Mouse (Mus musculus) midbrain, embryonic 12.5 days (tissue): ENCODE data around the gene Spata2l. TPM values are rescaled to one million over a fixed set of nuclear protein-coding genes. Genes with fewer than 3 reads are reported as not detected.

Experiments used
- ATAC-seq: fragments of 200-750 bp; cut with Nextera tagmentation; 2 replicates; pipeline ENCODE4 v1.8.0; 2017; ENCODE audit warnings: low read depth, moderate TSS enrichment, moderate library complexity; ENCODE audit not compliant: low FRiP score
- H3K27ac ChIP-seq: fragments of 300-500 bp; sonication (generic); replicated peaks from 2 replicates; pipeline ENCODE4 v1.5.1; 2016; ENCODE audit warnings: mild to moderate bottlenecking
- H3K27me3 ChIP-seq: fragments of 300-500 bp; sonication (generic); 2 replicates; pipeline ENCODE4 v1.6.1; 2016; ENCODE audit warnings: mild to moderate bottlenecking
- H3K36me3 ChIP-seq: fragments of 300-500 bp; sonication (generic); 2 replicates; pipeline ENCODE4 v1.6.1; 2016
- H3K4me1 ChIP-seq: fragments of 300-500 bp; sonication (generic); 2 replicates; pipeline ENCODE4 v1.6.1; 2016
- H3K4me2 ChIP-seq: fragments of 300-500 bp; sonication (generic); replicated peaks from 2 replicates; pipeline ENCODE4 v1.6.1; 2016; ENCODE audit warnings: mild to moderate bottlenecking, moderate library complexity
- H3K4me3 ChIP-seq: fragments of 300-500 bp; sonication (generic); 2 replicates; pipeline ENCODE4 v1.5.1; 2016; ENCODE audit warnings: mild to moderate bottlenecking
- H3K9ac ChIP-seq: fragments of 300-500 bp; sonication (generic); replicated peaks from 2 replicates; pipeline ENCODE4 v1.6.1; 2016; ENCODE audit warnings: mild to moderate bottlenecking, moderate library complexity
- H3K9me3 ChIP-seq: fragments of 300-500 bp; sonication (generic); 2 replicates; pipeline ENCODE4 v1.6.1; 2016; ENCODE audit warnings: mild to moderate bottlenecking
- WGBS: fragments of 180-500 bp; shearing (Covaris S2); methylation state at CpG from one replicate; pipeline ENCODE4 v1.1.7; 2016; 5-methylcytosine and 5-hydroxymethylcytosine counted together
- polyA plus RNA-seq: library from polyadenylated mRNA; unstranded; fragments of >200 nt; fragmentation: Nextera tagmentation; extraction: Ambion mirVana; gene quantifications from 2 replicates; pipeline ENCODE4 v1.2.1, GENCODE M21; 2016

The Spata2l gene
- polyA plus RNA-seq, 1 experiment from 2014 or later = 2.8 TPM

DNA sequence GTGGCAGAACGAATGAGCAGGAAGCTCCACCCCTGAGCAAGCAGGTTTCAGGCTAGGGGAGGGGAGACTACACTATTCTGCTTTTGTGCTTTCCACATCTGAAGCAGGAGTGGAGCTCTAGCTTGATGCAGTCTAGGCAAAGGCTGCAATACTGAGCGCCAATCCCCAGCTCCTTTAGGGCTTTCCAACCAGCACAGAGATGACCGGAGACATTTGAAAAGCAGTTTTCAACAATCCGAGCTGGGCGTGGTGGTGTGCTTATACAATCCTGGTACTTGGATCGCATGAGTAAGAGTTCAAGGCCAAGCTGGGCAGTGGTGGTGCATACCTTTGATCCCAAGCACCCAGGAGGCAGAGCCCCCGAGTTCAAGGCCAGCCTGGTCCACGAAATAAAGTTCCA lies 44.1 kb downstream of the Spata2l start:
- no peak overlapping the region for H3K4me2 ChIP-seq
- WGBS = 62% methylated on average over 8 of the region's 8 CpGs
- H3K4me3 ChIP-seq = no peak overlapping the region
- 0 out of 2 replicates have a peak, but pooled peaks cover 2% of the 10 kb centered on the region for H3K4me1 ChIP-seq
- ATAC-seq = no peak
- H3K9me3 ChIP-seq = no peaks in the 10 kb centered on the region
- H3K9ac ChIP-seq = no peak overlapping the region
- H3K36me3 ChIP-seq = no peaks in the 10 kb centered on the region
- no peak overlapping the region for H3K27ac ChIP-seq
- no peaks in the 10 kb centered on the region; the same call in 1 of the 2 replicates for H3K27me3 ChIP-seq

DNA sequence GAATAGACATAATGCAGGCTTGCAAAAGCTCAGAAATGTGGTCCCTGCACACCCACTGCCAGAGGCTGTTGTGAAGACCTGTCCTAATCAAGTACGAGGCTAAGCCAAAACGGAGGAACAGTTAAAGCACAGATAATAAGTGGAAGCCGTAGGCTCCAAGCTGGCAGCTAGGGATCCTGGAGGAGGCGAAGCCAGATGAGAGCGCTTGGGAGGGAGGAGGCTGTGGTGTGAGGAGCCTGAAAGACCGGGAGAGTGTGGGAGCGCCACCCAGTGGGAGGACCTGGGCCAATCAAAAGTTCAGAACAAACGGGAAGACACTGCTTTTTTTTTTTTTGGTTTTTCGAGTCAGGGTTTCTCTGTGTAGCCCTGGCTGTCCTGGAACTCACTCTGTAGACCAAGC lies 45.4 kb downstream of the Spata2l start:
- Histone ChIP-seq H3K27me3 (no peaks in the 10 kb centered on the region; the same call in 1 of the 2 replicates), H3K27ac (no peak overlapping the region), H3K4me1 (0 out of 2 replicates have a peak, but pooled peaks cover 2% of the 10 kb centered on the region), H3K4me3 (no peak overlapping the region), H3K4me2 (peak overlapping the region; percentile 13; the same call in 1 of the 2 replicates), H3K9me3 (no peaks in the 10 kb centered on the region), H3K36me3 (no peaks in the 10 kb centered on the region), H3K9ac (no peak overlapping the region)
- ATAC-seq = no peak
- 2% methylated on average over 9 of the region's 9 CpGs for WGBS

DNA sequence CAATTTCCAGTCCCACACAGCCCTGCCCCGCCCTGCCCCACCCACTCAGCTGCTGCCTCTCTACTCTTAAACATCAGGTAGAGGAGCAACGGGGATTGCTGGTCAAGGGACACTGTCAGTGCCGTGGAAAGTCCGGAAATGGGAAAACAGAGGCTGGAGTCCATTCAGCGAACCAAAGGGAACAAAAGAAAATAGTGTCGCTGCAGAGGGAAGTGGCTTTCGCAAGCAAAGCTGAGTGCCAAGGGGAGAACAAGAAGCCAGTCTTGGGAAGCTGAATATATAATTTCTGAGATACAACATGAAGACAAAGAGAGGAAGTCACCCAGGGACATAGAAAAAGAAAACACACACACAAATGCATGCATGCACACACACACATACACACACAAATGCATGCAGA lies 47.2 kb downstream of the Spata2l start:
- no peak for ATAC-seq
- H3K27me3 ChIP-seq = no peaks in the 10 kb centered on the region; the same call in 1 of the 2 replicates
- no peak overlapping the region for H3K4me3 ChIP-seq
- H3K36me3 ChIP-seq = no peaks in the 10 kb centered on the region
- 0 out of 2 replicates have a peak, but pooled peaks cover 2% of the 10 kb centered on the region for H3K4me1 ChIP-seq
- no peaks in the 10 kb centered on the region for H3K9me3 ChIP-seq
- WGBS = 81% methylated on average over 7 of the region's 7 CpGs
- no peak overlapping the region for H3K4me2 ChIP-seq
- H3K9ac ChIP-seq = no peak overlapping the region
- no peak overlapping the region for H3K27ac ChIP-seq

DNA sequence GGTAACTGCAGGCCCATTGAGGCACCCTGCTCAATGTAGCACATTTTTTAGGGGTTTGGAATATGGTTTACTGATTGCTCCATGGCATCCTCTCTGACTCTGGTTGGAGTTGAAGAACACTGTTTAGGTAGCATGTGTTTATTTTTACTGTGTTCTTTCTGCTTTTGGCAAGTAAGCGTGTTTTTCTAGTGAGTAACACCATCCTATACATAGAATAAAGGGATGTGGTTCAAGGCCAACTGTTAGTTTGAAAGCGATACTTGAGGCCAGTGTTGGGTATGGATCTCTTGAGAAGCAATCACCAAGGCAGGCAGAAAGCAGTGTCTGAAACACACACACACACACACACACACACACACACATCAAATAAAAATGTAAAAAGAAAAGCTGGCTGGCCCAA lies 48.0 kb downstream of the Spata2l start:
- WGBS = 85% methylated on average over 2 of the region's 2 CpGs
- Histone ChIP-seq H3K27ac (no peak overlapping the region), H3K27me3 (no peaks in the 10 kb centered on the region; the same call in 1 of the 2 replicates), H3K36me3 (no peaks in the 10 kb centered on the region), H3K9ac (no peak overlapping the region), H3K4me1 (0 out of 2 replicates have a peak, but pooled peaks cover 2% of the 10 kb centered on the region), H3K9me3 (no peaks in the 10 kb centered on the region), H3K4me3 (no peak overlapping the region), H3K4me2 (no peak overlapping the region)
- no peak for ATAC-seq

DNA sequence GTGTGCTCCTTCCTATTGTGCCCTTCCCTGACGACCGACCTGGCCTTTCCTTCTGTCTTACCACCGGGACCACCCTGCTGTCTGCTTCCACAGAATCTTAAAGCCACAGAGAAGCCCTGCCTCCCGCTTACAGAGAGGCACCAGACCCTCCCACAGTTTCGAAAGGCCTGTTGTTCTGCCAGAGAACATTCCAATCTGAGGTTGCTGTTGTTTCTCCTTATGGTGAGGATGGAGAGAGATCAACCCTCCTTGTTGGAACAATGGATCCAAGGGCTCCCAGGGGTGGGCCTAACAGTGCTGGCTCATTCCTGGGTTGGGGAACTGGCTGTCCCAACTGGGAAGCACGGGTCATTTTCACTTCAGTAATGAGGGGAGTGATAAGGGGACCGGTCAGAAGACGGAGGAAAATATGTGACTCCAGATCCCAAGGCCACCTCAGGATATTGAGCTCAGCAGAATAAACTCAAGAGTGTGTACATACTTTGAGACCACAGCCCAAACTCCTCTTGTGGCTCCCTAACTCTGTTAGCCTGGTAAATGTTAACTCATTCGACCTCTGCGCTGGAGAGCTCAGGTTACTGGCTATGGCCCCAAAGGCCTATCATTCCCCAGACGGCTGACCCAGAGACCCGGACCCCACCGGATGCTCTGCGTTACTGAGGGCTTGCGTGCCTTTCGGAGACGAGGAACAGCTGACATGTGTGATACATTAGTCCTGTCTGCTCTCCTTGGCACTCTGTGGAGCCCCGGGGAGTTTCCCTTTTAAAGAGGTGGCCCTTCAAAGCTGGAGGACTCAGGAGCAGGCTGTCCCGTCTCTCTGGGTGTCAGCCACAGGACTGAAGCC lies 50.2 kb downstream of the Spata2l start, which contains the start of gene Dpep1:
Dpep1 (plus strand) TSS at position 677 of the 844 bp plus-strand sequence.
- no peak within 1 kb of the TSS for H3K9ac ChIP-seq
- H3K36me3 ChIP-seq = no peaks in the 10 kb centered on the region
- no peak for ATAC-seq
- no peaks in the 10 kb centered on the region for H3K9me3 ChIP-seq
- 0 out of 2 replicates have a peak, but pooled peaks cover 2% of the 10 kb centered on the region for H3K4me1 ChIP-seq
- no peak within 1 kb of the TSS for H3K27ac ChIP-seq
- no peak within 1 kb of the TSS for H3K4me2 ChIP-seq
- WGBS = 51% methylated on average over 19 of the region's 19 CpGs
- H3K4me3 ChIP-seq = no peak within 1 kb of the TSS
- H3K27me3 ChIP-seq = no peaks in the 10 kb centered on the region; the same call in 1 of the 2 replicates

DNA sequence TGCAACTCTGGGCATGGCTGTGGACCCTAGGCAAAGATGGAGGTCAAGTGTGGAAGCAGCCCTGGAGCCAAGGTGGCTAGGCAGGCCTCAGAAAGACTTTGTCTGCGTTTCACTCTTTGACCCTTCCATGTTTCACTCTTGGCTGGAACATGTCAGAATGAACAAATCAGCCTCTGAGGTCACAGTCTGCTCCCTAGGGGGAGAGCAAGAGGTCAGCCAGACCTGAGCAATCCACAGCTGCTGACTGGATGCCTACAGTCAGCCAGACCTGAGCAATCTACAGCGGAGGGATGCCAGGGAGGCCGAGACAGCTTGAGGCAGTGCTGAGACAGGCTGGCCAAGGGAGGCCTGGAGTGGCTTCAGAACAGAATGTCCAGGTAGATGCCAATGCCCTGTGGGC lies 54.6 kb downstream of the Spata2l start:
- Histone ChIP-seq H3K9ac (no peak overlapping the region), H3K4me1 (no peaks in the 10 kb centered on the region), H3K36me3 (no peaks in the 10 kb centered on the region), H3K4me3 (no peak overlapping the region), H3K4me2 (no peak overlapping the region), H3K27ac (no peak overlapping the region), H3K9me3 (peaks cover 15% of the 10 kb centered on the region), H3K27me3 (no peaks in the 10 kb centered on the region)
- 68% methylated on average over 3 of the region's 3 CpGs for WGBS
- no peak for ATAC-seq

Other genes with a start within 250 kb of the Spata2l start
- gene Ankrd11, start 194.0 kb downstream of the Spata2l start, polyA plus RNA-seq = 64.9 and 66.5 TPM in 2 replicates
- gene Spg7, start 173.3 kb downstream of the Spata2l start, polyA plus RNA-seq = 58.7 and 67.9 TPM in 2 replicates
- gene Rpl13, start 133.9 kb downstream of the Spata2l start, polyA plus RNA-seq = 1,023 and 1,075 TPM in 2 replicates
- gene Cpne7, start 118.9 kb downstream of the Spata2l start, polyA plus RNA-seq = 0.45 and 0.60 TPM in 2 replicates
- 2.3 and 2.6 TPM in 2 replicates for gene Sult5a1, start 77.9 kb downstream of the Spata2l start, polyA plus RNA-seq
- 0.56 TPM in 2 replicates for gene Dpep1, start 50.0 kb downstream of the Spata2l start, polyA plus RNA-seq
- gene Chmp1a, start 23.5 kb downstream of the Spata2l start, polyA plus RNA-seq = 158 and 171 TPM in 2 replicates
- gene Spata33, start 23.4 kb downstream of the Spata2l start, polyA plus RNA-seq = 5.9 and 6.5 TPM in 2 replicates
- 34.1 and 35.6 TPM in 2 replicates for gene Cdk10, start 11.4 kb downstream of the Spata2l start, polyA plus RNA-seq
- gene Zfp276, start 18.0 kb upstream of the Spata2l start, polyA plus RNA-seq = 28.2 and 29.3 TPM in 2 replicates
- 39.3 and 43.7 TPM in 2 replicates for gene Vps9d1, start 18.1 kb upstream of the Spata2l start, polyA plus RNA-seq
- 29.6 and 31.6 TPM in 2 replicates for gene Fanca, start 82.3 kb upstream of the Spata2l start, polyA plus RNA-seq
- 27.7 and 28.6 TPM in 2 replicates for gene Spire2, start 96.5 kb upstream of the Spata2l start, polyA plus RNA-seq
- gene Tcf25, start 137.5 kb upstream of the Spata2l start, polyA plus RNA-seq = 202 and 232 TPM in 2 replicates
- gene Mc1r, start 170.9 kb upstream of the Spata2l start, polyA plus RNA-seq = 0.09 and 0.24 TPM in 2 replicates
- gene Tubb3, start 175.2 kb upstream of the Spata2l start, polyA plus RNA-seq = 1,098 and 1,155 TPM in 2 replicates
- gene Def8, start 187.3 kb upstream of the Spata2l start, polyA plus RNA-seq = 37.3 and 44.0 TPM in 2 replicates
- gene Afg3l1, start 241.7 kb upstream of the Spata2l start, polyA plus RNA-seq = 63.0 and 72.2 TPM in 2 replicates